Mouse (Mus musculus) forebrain, embryonic 16.5 days (tissue): ENCODE measurements around the gene Nme8. TPM values are rescaled to one million over a fixed set of nuclear protein-coding genes. Genes with fewer than 3 reads are reported as not detected.

Experiments
- ATAC-seq: fragments of 200-750 bp; cut with Nextera tagmentation; 2 replicates; pipeline ENCODE4 v1.8.0; 2017; ENCODE audit warnings: mild to moderate bottlenecking, moderate library complexity
- H3K27ac ChIP-seq: fragments of 300-500 bp; sonication (generic); 2 replicates; pipeline ENCODE4 v1.5.1; 2014; ENCODE audit warnings: low read length, control low read depth
- H3K27me3 ChIP-seq: fragments of 300-500 bp; sonication (generic); replicated peaks from 2 replicates; pipeline ENCODE4 v1.6.1; 2014; ENCODE audit warnings: low read length; ENCODE audit not compliant: control insufficient read depth, insufficient read depth
- H3K36me3 ChIP-seq: fragments of 300-500 bp; sonication (generic); 2 replicates; pipeline ENCODE4 v1.6.1; 2014; ENCODE audit not compliant: control insufficient read depth, insufficient read depth
- H3K4me1 ChIP-seq: fragments of 300-500 bp; sonication (generic); replicated peaks from 2 replicates; pipeline ENCODE4 v1.6.1; 2014; ENCODE audit warnings: low read length; ENCODE audit not compliant: control insufficient read depth, insufficient read depth
- H3K4me2 ChIP-seq: fragments of 300-500 bp; sonication (generic); 2 replicates; pipeline ENCODE4 v1.6.1; 2014; ENCODE audit warnings: mild to moderate bottlenecking, low read length, control low read depth
- H3K4me3 ChIP-seq: fragments of 300-500 bp; sonication (generic); replicated peaks from 2 replicates; pipeline ENCODE4 v1.5.1; 2014; ENCODE audit warnings: mild to moderate bottlenecking, low read length, control low read depth
- H3K9ac ChIP-seq: fragments of 300-500 bp; sonication (generic); replicated peaks from 2 replicates; pipeline ENCODE4 v1.6.1; 2014; ENCODE audit warnings: low read depth, low read length, control low read depth
- H3K9me3 ChIP-seq: fragments of 300-500 bp; sonication (generic); 2 replicates; pipeline ENCODE4 v1.6.1; 2016; ENCODE audit warnings: low read length; ENCODE audit not compliant: control insufficient read depth
- WGBS: fragments of 180-500 bp; shearing (Covaris S2); extraction: QIAGEN DNeasy Blood & Tissue Kit; methylation state at CpG from one replicate; pipeline ENCODE4 v1.1.7; 2014; 5-methylcytosine and 5-hydroxymethylcytosine counted together
- polyA plus RNA-seq: library from polyadenylated mRNA; unstranded; fragments of >200 nt; fragmentation: Nextera tagmentation; extraction: Ambion mirVana; gene quantifications from 2 replicates; pipeline ENCODE4 v1.2.1, GENCODE M21; 2015

Gene Nme8
- polyA plus RNA-seq, 1 experiment from 2014 or later: not detected

DNA sequence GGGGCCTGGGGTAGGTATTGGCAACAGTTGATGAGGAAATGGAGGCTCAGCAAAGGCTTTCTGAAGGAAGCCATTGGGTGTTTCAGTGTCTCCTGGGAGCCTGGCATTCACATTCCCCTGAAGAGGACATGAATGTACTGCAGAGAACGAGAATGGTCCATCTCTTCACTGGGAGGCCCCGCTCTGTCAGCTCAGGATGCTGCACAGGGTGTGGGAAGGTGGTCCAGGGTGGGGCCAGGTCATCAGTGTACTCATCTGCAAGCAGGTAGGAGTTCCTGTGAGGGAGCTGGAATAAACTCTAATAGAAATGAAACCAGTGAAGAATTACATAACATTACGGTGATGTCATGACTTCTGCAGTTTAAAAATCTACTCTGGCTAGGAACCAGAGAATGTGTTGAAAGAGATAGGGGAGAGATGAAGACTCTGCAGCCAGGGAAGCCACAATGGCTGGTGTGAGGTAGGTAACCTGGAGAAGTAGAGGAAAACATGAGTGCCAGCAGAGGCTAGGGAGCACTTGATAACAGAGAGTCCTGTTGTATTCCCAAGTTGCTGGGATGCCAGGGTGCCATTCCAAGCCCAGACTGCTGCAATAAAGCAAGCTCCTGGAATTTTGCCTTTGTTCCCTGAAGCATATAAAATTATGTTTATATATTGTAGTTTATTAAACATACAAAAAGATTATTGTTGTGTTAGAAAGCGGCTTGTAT lies 3.3 kb upstream of the Nme8 start:
- Histone ChIP-seq H3K4me2 (peak overlapping the region; percentile 38), H3K36me3 (no peaks in the 10 kb centered on the region), H3K4me1 (peaks cover 3% of the 10 kb centered on the region; the same call in 1 of the 2 replicates), H3K9ac (no peak overlapping the region), H3K27ac (no peak overlapping the region), H3K9me3 (no peaks in the 10 kb centered on the region), H3K4me3 (peak overlapping the region; percentile 5), H3K27me3 (no peaks in the 10 kb centered on the region)
- 84% methylated on average over 4 of the region's 4 CpGs for WGBS
- peak; percentile 9; the same call in 1 of the 2 replicates for ATAC-seq

GRCm38 (mm10) chr13:19698524-19699173 lies 1.1 kb upstream of the Nme8 start:
- 26% methylated on average over 12 of the region's 12 CpGs for WGBS
- Histone ChIP-seq H3K9me3 (no peaks in the 10 kb centered on the region), H3K4me1 (peaks cover 3% of the 10 kb centered on the region; the same call in 1 of the 2 replicates), H3K27me3 (no peaks in the 10 kb centered on the region), H3K36me3 (no peaks in the 10 kb centered on the region), H3K9ac (no peak overlapping the region), H3K4me3 (no peak overlapping the region), H3K4me2 (no peak overlapping the region), H3K27ac (no peak overlapping the region)
- peak; percentile 49; the same call in 1 of the 2 replicates for ATAC-seq

- WGBS: 86% methylated on average over 6 of the region's 6 CpGs
- Histone ChIP-seq H3K4me1 (no peaks in the 10 kb centered on the region), H3K36me3 (no peaks in the 10 kb centered on the region), H3K9me3 (no peaks in the 10 kb centered on the region), H3K27ac (no peak overlapping the region), H3K4me2 (no peak overlapping the region), H3K27me3 (no peaks in the 10 kb centered on the region), H3K4me3 (no peak overlapping the region), H3K9ac (no peak overlapping the region)
- ATAC-seq: no peak
Observed at GRCm38 (mm10) chr13:19690417-19690816, 7.2 kb downstream of the Nme8 start.

- no peak overlapping the region for H3K4me2 ChIP-seq
- H3K27ac ChIP-seq: no peak overlapping the region
- H3K4me1 ChIP-seq: no peaks in the 10 kb centered on the region
- no peaks in the 10 kb centered on the region for H3K36me3 ChIP-seq
- 48% methylated on average over 3 of the region's 3 CpGs for WGBS
- ATAC-seq: no peak
- H3K27me3 ChIP-seq: no peaks in the 10 kb centered on the region
- no peak overlapping the region for H3K9ac ChIP-seq
- no peak overlapping the region for H3K4me3 ChIP-seq
- H3K9me3 ChIP-seq: no peaks in the 10 kb centered on the region
Observed at GRCm38 (mm10) chr13:19689971-19690370, 7.6 kb downstream of the Nme8 start.

DNA sequence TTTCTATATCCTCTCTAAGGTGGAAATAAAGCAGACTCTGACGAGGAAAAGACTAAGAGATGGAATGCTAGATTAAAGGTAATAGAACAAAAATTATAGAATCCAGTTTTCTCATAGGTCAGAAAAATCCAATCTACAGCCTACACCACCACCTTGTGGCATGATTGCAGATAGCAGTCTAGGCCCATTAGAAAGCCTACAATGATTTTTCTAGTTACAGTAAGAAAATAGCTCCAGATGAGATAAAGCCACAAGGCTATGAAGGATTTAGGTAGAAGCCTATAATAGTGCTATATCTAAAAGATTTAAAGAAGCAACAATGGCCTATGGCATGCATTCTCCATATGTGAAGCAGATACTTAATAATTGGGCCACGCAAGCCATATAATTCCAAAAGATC lies 13.6 kb downstream of the Nme8 start:
- H3K4me2 ChIP-seq: no peak overlapping the region
- H3K9ac ChIP-seq: no peak overlapping the region
- no peak overlapping the region for H3K27ac ChIP-seq
- H3K27me3 ChIP-seq: no peaks in the 10 kb centered on the region
- no peak overlapping the region for H3K4me3 ChIP-seq
- H3K9me3 ChIP-seq: no peaks in the 10 kb centered on the region
- 52% methylated on average over 2 of the region's 2 CpGs for WGBS
- peak; percentile 66 for ATAC-seq
- H3K4me1 ChIP-seq: peaks cover 3% of the 10 kb centered on the region
- H3K36me3 ChIP-seq: no peaks in the 10 kb centered on the region

DNA sequence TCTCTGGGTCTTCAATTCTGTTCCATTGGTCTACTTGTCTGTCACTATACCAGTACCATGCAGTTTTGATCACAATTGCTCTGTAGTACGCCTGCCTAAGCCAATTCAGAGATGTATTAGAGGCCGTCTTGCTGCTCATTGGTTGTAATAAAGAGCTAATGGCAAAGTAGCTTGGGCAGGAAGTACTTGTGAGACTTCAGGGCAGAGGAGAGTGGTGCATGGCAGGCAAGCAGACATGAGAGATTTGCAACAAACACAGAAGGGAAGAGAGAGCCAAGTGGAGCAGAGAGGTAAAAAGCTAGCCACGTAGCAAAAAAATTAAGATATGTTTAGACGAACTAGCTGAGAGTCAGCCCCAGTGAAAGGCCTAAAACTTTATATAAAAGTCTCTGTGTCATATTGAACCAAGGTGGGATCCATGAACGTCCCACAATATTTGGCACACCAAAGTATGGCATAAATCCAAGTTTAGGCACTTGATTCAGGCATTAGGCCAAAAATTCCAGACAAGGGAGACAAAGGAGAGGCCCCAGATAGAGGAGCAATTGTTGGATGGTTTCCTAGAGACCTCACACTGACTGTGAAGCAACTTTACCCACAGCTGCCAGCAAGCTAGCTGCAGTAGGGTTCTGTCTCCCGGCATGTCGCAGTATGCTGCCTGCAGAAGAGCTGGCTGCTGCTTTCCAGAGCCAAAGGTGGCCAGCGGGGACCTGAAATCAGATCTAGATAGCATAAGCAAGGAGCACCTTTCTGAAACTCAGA lies 14.5 kb downstream of the Nme8 start:
- peak overlapping the region; percentile 46; the same call in 1 of the 2 replicates for H3K27ac ChIP-seq

GRCm38 (mm10) chr13:19674601-19675000 lies 23.0 kb downstream of the Nme8 start:
- Histone ChIP-seq H3K4me1 (peaks cover 3% of the 10 kb centered on the region; the same call in 1 of the 2 replicates), H3K9ac (no peak overlapping the region), H3K27me3 (no peaks in the 10 kb centered on the region), H3K36me3 (no peaks in the 10 kb centered on the region), H3K4me2 (no peak overlapping the region), H3K27ac (no peak overlapping the region; the same call in 1 of the 2 replicates), H3K4me3 (no peak overlapping the region), H3K9me3 (no peaks in the 10 kb centered on the region)
- peak; percentile 83 for ATAC-seq

More for the DNA sequence above, 14.5 kb downstream of the Nme8 start:
- H3K9ac ChIP-seq: no peak overlapping the region
- no peaks in the 10 kb centered on the region for H3K27me3 ChIP-seq
- WGBS: 19% methylated on average over 8 of the region's 8 CpGs
- H3K4me3 ChIP-seq: no peak overlapping the region
- H3K4me2 ChIP-seq: no peak overlapping the region
- ATAC-seq: peak; percentile 98
- no peaks in the 10 kb centered on the region for H3K36me3 ChIP-seq
- no peaks in the 10 kb centered on the region for H3K9me3 ChIP-seq
- H3K4me1 ChIP-seq: peaks cover 3% of the 10 kb centered on the region

- ATAC-seq: no peak
- H3K27ac ChIP-seq: no peak overlapping the region
- 45% methylated on average over 3 of the region's 3 CpGs for WGBS
- no peaks in the 10 kb centered on the region for H3K27me3 ChIP-seq
- H3K9ac ChIP-seq: no peak overlapping the region
- H3K9me3 ChIP-seq: no peaks in the 10 kb centered on the region
- no peaks in the 10 kb centered on the region for H3K36me3 ChIP-seq
- no peak overlapping the region for H3K4me2 ChIP-seq
- H3K4me1 ChIP-seq: peaks cover 3% of the 10 kb centered on the region; the same call in 1 of the 2 replicates
- no peak overlapping the region for H3K4me3 ChIP-seq
Observed at GRCm38 (mm10) chr13:19674025-19674424, 23.6 kb downstream of the Nme8 start.
